Mouse (Mus musculus): ENCODE results near the gene Vinac1.

The Vinac1 gene

DNA sequence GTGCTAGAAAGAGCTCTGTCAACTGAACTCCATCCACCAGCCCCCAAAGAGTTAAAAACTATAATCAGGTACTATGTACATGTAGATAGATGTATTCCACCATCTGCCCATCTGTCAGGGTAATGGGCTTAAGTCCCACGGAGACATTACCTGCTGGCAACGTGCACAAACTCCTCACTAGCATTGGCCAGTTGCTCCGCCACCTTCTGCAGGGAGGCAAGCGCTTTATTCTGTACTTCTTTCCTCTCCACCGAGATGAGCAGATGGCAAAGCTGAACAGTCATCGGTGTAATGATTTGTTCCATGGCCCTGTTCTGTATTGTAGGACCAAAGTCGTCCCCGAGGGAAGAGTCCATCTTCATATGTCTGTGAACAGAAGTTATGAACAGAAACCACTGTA is at the start of gene Vinac1:
Gene Vinac1 (minus strand): TSS at position 362 of the 400 bp plus-strand sequence.
- no peak for DNase-seq (ENCODE audit: low spot score in 2 of 2)

GRCm38 (mm10) chr2:129093926-129094724 is 46.2 kb upstream of the Vinac1 start:
- DNase-seq (ENCODE audit: low spot score in 2 of 2) = no peak

DNA sequence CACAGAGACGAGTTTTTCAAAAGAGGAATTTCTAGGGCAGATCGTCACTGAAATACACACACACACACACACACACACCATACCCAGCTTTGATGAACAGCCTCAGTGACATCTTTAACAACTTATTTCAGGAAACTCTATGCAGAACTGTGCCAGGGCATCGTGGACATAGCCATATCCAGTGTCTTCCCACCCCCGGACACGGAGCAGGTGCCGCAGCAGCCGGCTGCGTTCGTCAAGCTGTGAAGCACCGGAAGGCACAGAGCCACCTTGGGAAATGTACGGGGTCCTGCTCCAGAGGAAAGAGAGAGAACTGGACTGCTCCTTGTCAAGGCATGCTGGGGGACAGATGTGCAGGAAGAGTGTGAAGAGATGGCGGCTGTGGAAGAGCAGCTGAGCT is 44.8 kb upstream of the Vinac1 start:
- DNase-seq (ENCODE audit: low spot score in 2 of 2) = no peak

- no peak for DNase-seq (ENCODE audit: low spot score in 2 of 2)
Observed at GRCm38 (mm10) chr2:129090370-129090769, 42.4 kb upstream of the Vinac1 start.

GRCm38 (mm10) chr2:129087520-129087919 is 39.5 kb upstream of the Vinac1 start:
- no peak for DNase-seq (ENCODE audit: low spot score in 2 of 2)

DNA sequence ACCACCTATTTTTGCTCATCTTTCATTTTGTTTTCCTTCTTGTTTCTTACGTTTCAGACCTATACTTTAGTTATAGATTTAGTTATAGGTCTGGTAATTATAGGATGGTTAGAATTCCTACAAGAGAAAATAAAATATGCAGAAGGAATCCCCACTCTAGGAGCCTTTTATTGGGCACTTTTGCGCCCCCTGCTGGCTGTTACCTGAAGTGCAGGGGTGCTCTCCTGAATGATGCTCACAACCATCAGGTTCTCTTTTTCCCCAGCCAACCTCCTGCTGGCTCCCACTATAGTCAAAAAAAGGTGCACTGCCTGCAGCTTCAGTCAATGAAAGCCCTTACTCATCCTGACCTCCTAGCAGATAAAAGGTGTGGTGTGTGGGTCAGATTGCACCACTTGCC is 37.0 kb upstream of the Vinac1 start:
- no peak for DNase-seq (ENCODE audit: low spot score in 2 of 2)

GRCm38 (mm10) chr2:129083514-129083913 is 35.5 kb upstream of the Vinac1 start:
- no peak for DNase-seq (ENCODE audit: low spot score in 2 of 2)

GRCm38 (mm10) chr2:129081097-129081496 is 33.1 kb upstream of the Vinac1 start:
- DNase-seq (ENCODE audit: low spot score in 2 of 2) = no peak

- no peak for DNase-seq (ENCODE audit: low spot score in 2 of 2)
Observed at GRCm38 (mm10) chr2:129079194-129079593, 31.2 kb upstream of the Vinac1 start.

GRCm38 (mm10) chr2:129078313-129078712 is 30.3 kb upstream of the Vinac1 start:
- DNase-seq (ENCODE audit: low spot score in 2 of 2) = no peak

DNA sequence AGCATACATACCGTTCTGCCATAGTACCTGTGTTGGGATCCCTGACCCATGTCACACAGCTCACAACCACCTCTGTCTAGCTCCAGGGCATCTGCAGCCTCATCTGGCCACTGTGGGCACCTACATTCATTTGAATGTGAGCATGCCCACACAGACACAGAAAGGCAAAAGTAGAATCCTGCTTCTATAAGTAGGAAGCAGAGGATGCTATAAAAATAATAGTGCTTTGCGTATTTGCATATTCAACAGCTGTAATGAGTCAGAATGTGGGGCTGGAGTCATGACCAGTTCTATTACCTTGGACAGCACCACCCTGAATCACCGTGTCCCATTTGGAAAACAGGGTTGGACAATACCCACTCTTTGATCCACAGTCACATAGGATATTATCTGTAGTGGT is 22.3 kb upstream of the Vinac1 start:
- DNase-seq (ENCODE audit: low spot score in 2 of 2) = no peak

GRCm38 (mm10) chr2:129066326-129066725 is 18.4 kb upstream of the Vinac1 start:
- DNase-seq (ENCODE audit: low spot score in 2 of 2) = peak in 1 of 2 experiments; percentile 43

- DNase-seq (ENCODE audit: low spot score in 2 of 2) = peak; percentile 72 to 73
Observed at GRCm38 (mm10) chr2:129065437-129066282, 17.7 kb upstream of the Vinac1 start, which contains the start of gene Ttl. Gene Ttl, plus strand, starts transcription at chr2:129065942.

- no peak for DNase-seq (ENCODE audit: low spot score in 2 of 2)
Observed at GRCm38 (mm10) chr2:129061456-129062059, 13.6 kb upstream of the Vinac1 start.

DNA sequence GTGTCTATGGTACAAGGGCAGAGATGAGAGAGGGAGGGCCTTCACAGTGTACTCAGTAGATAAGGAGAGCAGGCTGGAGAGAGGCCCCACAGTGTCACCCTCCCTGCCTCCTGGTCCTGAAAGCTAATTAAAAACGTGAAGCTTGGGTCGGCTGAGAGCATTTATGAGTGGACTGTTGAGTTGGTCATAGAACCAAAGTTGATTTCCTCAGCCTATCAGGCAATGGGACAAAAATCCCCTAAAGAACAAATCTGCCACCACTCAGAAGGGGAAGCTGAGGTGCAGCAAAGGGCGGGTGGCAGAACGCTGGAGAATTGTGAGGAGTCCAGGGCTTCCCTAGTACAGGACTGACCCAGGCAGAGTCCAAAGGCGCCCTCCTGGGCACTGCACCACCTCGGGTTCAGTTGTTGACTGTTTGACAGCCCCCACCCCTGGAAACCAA is 10.0 kb upstream of the Vinac1 start:
- no peak for DNase-seq (ENCODE audit: low spot score in 2 of 2)

GRCm38 (mm10) chr2:129057256-129057655 is 9.3 kb upstream of the Vinac1 start:
- no peak for DNase-seq (ENCODE audit: low spot score in 2 of 2)

DNA sequence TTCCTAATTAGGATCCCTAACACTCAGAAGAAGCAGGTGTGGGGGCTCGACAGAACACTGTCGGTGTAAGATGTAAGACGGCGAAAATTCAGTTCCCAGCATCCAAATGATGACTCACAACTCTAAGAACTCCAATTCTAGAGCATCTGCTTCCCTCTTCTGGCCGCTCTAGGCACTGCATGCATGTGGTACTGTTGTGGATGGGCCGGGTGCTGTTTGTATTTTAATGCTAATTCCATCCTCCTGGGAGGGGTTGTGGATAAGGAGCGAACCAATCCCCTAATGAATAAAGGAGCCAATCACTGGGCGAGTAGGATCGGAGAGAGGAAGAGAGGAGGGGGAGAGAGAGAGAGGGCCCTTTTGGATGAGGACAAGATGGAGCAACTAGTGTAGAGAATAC is 8.6 kb upstream of the Vinac1 start:
- DNase-seq (ENCODE audit: low spot score in 2 of 2) = no peak

DNA sequence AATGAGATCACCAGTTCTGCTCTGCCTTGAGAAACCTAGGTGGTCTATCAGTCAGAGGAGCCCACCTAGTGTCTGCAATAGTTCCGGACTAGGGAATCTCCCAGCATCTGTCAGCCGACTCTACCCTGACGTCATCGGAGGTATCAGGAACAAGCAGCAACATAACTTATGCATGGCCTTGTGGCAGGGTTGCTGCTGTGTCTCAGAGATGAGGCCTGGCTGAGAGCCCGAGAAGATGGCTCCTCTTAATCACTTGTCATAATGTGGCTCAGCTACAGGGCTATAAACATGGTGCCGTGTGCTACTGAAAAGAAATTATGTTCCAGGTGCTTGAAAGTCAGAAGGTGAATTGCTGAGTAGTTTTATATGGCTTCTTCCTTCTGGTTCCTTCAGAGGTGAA is 7.8 kb upstream of the Vinac1 start:
- no peak for DNase-seq (ENCODE audit: low spot score in 2 of 2)

DNA sequence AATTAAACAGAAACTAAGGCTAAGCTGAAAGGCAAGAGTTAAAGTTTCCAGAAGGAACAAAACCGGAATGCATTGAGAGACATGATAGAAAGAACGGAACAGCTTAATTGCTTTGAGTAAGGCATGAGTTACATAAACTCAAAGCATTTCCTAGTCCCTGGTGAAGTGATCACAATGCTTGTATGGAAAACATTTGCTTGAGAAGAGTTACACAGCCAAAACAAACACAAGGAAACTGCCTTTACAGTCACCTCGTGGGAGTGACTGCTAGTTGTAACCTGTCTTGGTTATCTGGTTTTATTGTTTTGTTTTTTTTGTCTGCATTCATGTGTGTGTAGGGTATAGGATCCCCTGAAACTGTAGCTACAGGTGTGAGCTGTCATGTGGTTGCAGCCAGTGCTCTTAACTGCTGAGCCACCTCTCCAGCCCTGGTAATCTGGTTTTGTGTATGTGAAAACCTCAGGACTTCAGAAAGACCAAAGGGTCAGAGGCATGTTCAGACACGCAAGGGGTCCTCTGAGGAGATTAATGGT is 4.5 kb upstream of the Vinac1 start:
- DNase-seq (ENCODE audit: low spot score in 2 of 2) = no peak

- DNase-seq (ENCODE audit: low spot score in 2 of 2) = no peak
Observed at GRCm38 (mm10) chr2:129046846-129047196, 1.2 kb downstream of the Vinac1 start.

- no peak for DNase-seq (ENCODE audit: low spot score in 2 of 2)
Observed at GRCm38 (mm10) chr2:129046172-129046845, 1.7 kb downstream of the Vinac1 start.

DNA sequence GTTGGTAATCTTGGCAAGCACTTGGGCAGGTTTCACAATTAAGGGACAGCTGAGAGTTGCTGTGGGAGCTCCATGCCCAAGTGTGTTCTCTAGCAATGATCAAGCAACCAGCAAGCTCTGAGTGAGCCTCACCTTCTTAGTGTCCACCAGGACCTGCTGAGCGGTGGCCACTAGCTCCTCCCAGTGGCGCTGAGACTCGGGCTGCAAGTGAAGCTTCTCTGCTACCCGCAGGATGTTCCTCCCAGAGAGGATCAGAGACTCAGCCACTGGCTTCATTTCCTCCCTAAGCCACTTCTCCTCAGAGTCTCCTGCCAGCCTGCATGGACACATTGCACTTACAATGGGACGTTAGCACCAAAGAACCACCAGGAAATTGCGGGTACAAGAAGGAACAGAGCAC is 7.4 kb downstream of the Vinac1 start:
- peak in 1 of 2 experiments; percentile 47 for DNase-seq (ENCODE audit: low spot score in 2 of 2)

Data from urinary bladder, postnatal 4 days (tissue).